ENCODE assay signal across 12 mouse cellular contexts in genomic region chr2:152572114-152572794, GRCm38 (mm10). TPM values are rescaled to one million over a fixed set of nuclear protein-coding genes. Genes with fewer than 3 reads are reported as not detected.
DNase-seq lines count a peak whose midpoint lies in the region; ATAC-seq and TF ChIP-seq lines count a peak whose summit lies in the region.
"Had no signal": no experiment of that assay in that cellular context is flagged by ENCODE, and none has a peak within 500 bp of the region (broad histone marks: within the 10 kb centered on the region; RNA-seq: fewer than 3 reads in every experiment).

Gene Defb21, plus strand, starts transcription at chr2:152572744.

- no peak within 1 kb of the TSS for H3K4me3 ChIP-seq in CH12.LX (replicated peaks in 1 of 3; ENCODE audit: low read depth in 2 of 3, low read length in 2 of 3, poor library complexity in 1 of 3)
- H3K4me3 ChIP-seq: stomach, embryonic 15.5 days had no signal

- H3K9ac ChIP-seq in CH12.LX (ENCODE audit: insufficient read depth, low read depth) = no peak within 1 kb of the TSS
- H3K9ac ChIP-seq: stomach, embryonic 15.5 days had no signal

- peak; percentile 2 for TF ChIP-seq RAD21 in CH12.LX (IDR thresholded peaks at IDR 0.05; ENCODE audit: low read depth, low read length)

- ATAC-seq in megakaryocyte progenitor cell, adult 5-6 weeks (replicated peaks; ENCODE audit: poor library complexity) = no peak

- peak; percentile 24 for DNase-seq in adrenal gland, postnatal 10 days
- no peak for DNase-seq in adrenal gland, postnatal 4 days (ENCODE audit: low spot score in 2 of 2)
- DNase-seq in kidney, postnatal 4 days = peak; percentile 56 to 61
- DNase-seq in kidney, adult 8-10 months = no peak
- DNase-seq in CH12.LX (ENCODE audit: extremely low read depth) = no peak
- peak; percentile 19 for DNase-seq in induced T-regulatory cell, adult 2 months (ENCODE audit: low read depth)
- no peak for DNase-seq in urinary bladder, adult 2 months (ENCODE audit: low spot score)

- no peaks in the 10 kb centered on the region for H3K36me3 ChIP-seq in CH12.LX (replicated peaks in 1 of 2; ENCODE audit: control insufficient read depth in 1 of 2, insufficient read depth in 1 of 2, low read length in 1 of 2)
- H3K36me3 ChIP-seq: stomach, embryonic 15.5 days had no signal

- TF ChIP-seq CTCF in CH12.LX (conservative IDR thresholded peaks at IDR 0.05 in 1 of 2, IDR thresholded peaks at IDR 0.05 in 1 of 2; ENCODE audit: low read depth in 2 of 2, low read length in 2 of 2) = peak; percentile 54 to 67

- peaks cover 61% of the 10 kb centered on the region for H3K27me3 ChIP-seq in CH12.LX (replicated peaks)
- H3K27me3 ChIP-seq: stomach, embryonic 15.5 days had no signal

- H3K9me3 ChIP-seq in CH12.LX (replicated peaks; ENCODE audit: low read length) = peaks cover 7% of the 10 kb centered on the region
- H3K9me3 ChIP-seq: stomach, embryonic 15.5 days had no signal

- H3K4me2 ChIP-seq in CH12.LX (ENCODE audit: insufficient read depth, low read depth, poor library complexity, severe bottlenecking) = no peak within 1 kb of the TSS
- H3K4me2 ChIP-seq: stomach, embryonic 15.5 days had no signal

- dilution Hi-C loops in CH12.LX (cut with MboI; ENCODE audit: extremely low pct_ligation_motif_present, extremely low pct_unique_long_range_greater_than_20kb, low sequenced_read_pairs) = no loop called here

- TF ChIP-seq POLR2A in CH12.LX (IDR thresholded peaks at IDR 0.05; ENCODE audit: low read depth, low read length) = no peak

- in situ Hi-C loops in CH12.LX (cut with MboI; ENCODE audit: low pct_ligation_motif_present, low pct_unique_long_range_greater_than_20kb, low sequenced_read_pairs) = no loop called here

- no peak within 1 kb of the TSS for H3K27ac ChIP-seq in CH12.LX (ENCODE audit: insufficient read depth, low read depth)
- H3K27ac ChIP-seq: stomach, embryonic 15.5 days had no signal

- H3K4me1 ChIP-seq in CH12.LX (ENCODE audit: control insufficient read depth in 1 of 2, insufficient read depth in 2 of 2) = no peaks in the 10 kb centered on the region
- H3K4me1 ChIP-seq: stomach, embryonic 15.5 days had no signal

- H3K79me2 ChIP-seq in CH12.LX (replicated peaks; ENCODE audit: control insufficient read depth, extremely low read depth, insufficient read depth, poor library complexity, severe bottlenecking) = no peaks in the 10 kb centered on the region

- TF ChIP-seq EP300 in CH12.LX (IDR thresholded peaks at IDR 0.05; ENCODE audit: low read length) = no peak

TF ChIP-seq in CH12.LX, 34 proteins besides CTCF, POLR2A, EP300 and RAD21:
- TF ChIP-seq UBTF (IDR thresholded peaks at IDR 0.05; ENCODE audit: low read depth, low read length) (no peak), SMC3 (IDR thresholded peaks at IDR 0.05; ENCODE audit: low read depth, low read length) (peak; percentile 40)
TF ChIP-seq in CH12.LX: peak in this region for 1.

RNA-seq across cellular contexts. Expression of gene Defb21, which starts in this region (rescaled TPM):
- total RNA-seq in adrenal gland, postnatal 10 days (2021) = not detected
- not detected for total RNA-seq in adrenal gland, postnatal 4 days (2021)
- not detected in 2 replicates for total RNA-seq in CH12.LX (2012; rRNA removed)
- total RNA-seq in CH12.LX (2014; rRNA removed) = not detected in 2 replicates
- polyA plus RNA-seq in CH12.LX (2012; ENCODE audit: insufficient read length, low read depth) = not detected in 2 replicates
- polyA plus RNA-seq in urinary bladder, adult 2 months (2012; rRNA removed) = not detected in 2 replicates
- total RNA-seq in megakaryocyte progenitor cell, adult 5-6 weeks (2015) = not detected in 2 replicates
- total RNA-seq in megakaryocyte progenitor cell, adult 5-6 weeks (2017) = not detected in 2 replicates
- total RNA-seq: layer of hippocampus, postnatal 10 days; neutrophil, adult 5-6 weeks had no signal
- polyA plus RNA-seq: heart, embryonic 16.5 days; stomach, embryonic 15.5 days had no signal

Comparison
In these comparisons a context has a peak if more than half of its experiments do, and no peak if none do; other contexts are left out.
1. DNase-seq: peak in kidney, postnatal 4 days (2 of 2) and induced T-regulatory cell, adult 2 months (single experiment); none in adrenal gland, postnatal 4 days (0 of 2), kidney, adult 8-10 months (0 of 2), CH12.LX (single experiment) and urinary bladder, adult 2 months (single experiment).
2. Peak in DNase-seq in adrenal gland, postnatal 10 days; RNA of the gene not detected or under 1 TPM.